Mouse (Mus musculus) C2C12 (cell line): ENCODE measurements around the gene Hoxa3.

Source experiments
- CTCF ChIP-seq: IDR thresholded peaks from one replicate; pipeline ENCODE4 v1.5.1; 2011; ENCODE audit not compliant: control insufficient read depth, insufficient read depth, insufficient read length
- MAX ChIP-seq: IDR thresholded peaks from one replicate; pipeline ENCODE4 v1.6.1; 2011; ENCODE audit warnings: mild to moderate bottlenecking, control low read depth
- MYOD1 ChIP-seq: IDR thresholded peaks from one replicate; pipeline ENCODE4 v1.6.1; 2011; ENCODE audit warnings: low read depth; ENCODE audit not compliant: control insufficient read depth, insufficient read length
- MYOG ChIP-seq: IDR thresholded peaks from one replicate; pipeline ENCODE4 v1.6.1; 2011; ENCODE audit not compliant: control insufficient read depth, insufficient read length; ENCODE audit errors: extremely low read depth

DNA sequence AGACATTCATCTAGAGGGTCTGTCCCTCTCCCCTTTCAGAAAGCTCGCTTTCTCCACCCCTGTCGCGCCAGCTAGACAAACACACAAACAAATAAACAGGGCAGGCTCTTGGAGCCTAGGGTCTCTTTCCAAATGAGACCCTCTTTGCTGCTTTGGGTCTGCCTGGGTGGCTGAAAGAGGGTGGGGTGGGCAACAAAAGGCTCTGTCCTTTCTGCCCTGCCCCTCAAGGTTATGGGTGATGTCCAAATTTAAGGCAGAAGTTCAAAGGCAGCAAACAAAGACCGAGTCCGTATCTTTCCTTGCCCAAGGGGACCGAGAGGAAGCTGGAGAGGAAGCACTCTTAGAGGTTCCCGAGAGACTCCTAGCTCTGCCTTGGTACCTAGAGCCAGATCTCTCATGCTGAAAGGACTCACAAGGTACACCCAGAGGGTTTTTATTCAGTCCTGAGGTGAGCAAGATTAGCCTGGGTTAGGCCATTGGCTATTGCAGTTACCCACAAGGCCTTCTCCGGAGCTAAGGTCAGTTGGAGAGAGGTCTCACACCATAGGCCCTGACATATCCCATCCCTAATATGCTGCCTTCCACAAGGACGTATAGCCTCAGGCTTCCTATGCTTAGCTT lies 28.0 kb upstream of the Hoxa3 start:
- TF ChIP-seq MYOD1 (no peak), CTCF (no peak), MYOG (no peak), MAX (no peak)
